Mouse (Mus musculus): ENCODE measurements around the gene Tmem203.

DNA sequence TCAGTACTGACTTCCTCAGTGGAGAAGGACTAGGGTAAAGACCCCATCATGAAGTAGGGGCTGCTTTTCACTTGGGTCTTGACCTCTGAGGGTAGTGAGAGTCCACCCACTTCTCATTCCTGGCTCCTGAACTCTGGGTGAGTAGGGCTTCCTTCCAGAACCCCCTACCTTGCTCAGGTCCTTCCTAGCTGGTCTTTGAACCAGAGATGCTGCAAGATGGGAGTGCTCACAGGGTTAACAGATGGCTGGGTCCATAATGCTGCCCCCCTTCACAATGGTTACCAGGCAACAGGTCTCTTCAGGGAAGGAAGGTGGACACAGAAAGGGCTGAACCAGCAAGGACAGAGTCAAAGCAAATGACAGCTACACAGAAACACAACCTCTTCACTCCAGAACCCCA is 36.8 kb upstream of the Tmem203 start, which contains the start of gene Fam166a:
- TF ChIP-seq POLR2A (IDR thresholded peaks at IDR 0.05; ENCODE audit: borderline replicate concordance, extremely low read depth, insufficient read depth, insufficient read length, poor library complexity, severe bottlenecking) = no peak
- TF ChIP-seq CTCF (IDR thresholded peaks at IDR 0.05; ENCODE audit: borderline replicate concordance, extremely low read depth, insufficient read depth, insufficient read length) = no peak
